Mouse (Mus musculus) midbrain, postnatal 0 days (tissue): ENCODE measurements around the gene Ppat. TPM values are rescaled to one million over a fixed set of nuclear protein-coding genes. Genes with fewer than 3 reads are reported as not detected.
"Not testable (repeated sequence)": the region's sequence is repeated elsewhere in the genome, so short reads cannot be mapped to it uniquely, and the experiment has no call there.

Experiments
- ATAC-seq: fragments of 200-750 bp; cut with Nextera tagmentation; 2 replicates; pipeline ENCODE4 v1.8.0; 2017; ENCODE audit warnings: moderate number of reproducible peaks, mild to moderate bottlenecking, moderate TSS enrichment, moderate library complexity; ENCODE audit not compliant: low FRiP score
- DNase-seq: peaks from one replicate; pipeline ENCODE4 v3.0.0-alpha.2; 2015; ENCODE audit warnings: low spot score
- H3K27ac ChIP-seq: fragments of 300-500 bp; sonication (generic); 2 replicates; pipeline ENCODE4 v1.5.1; 2014; ENCODE audit warnings: low read depth, mild to moderate bottlenecking, low read length, mixed read lengths
- H3K27me3 ChIP-seq: fragments of 300-500 bp; sonication (generic); 2 replicates; pipeline ENCODE4 v1.6.1; 2014; ENCODE audit warnings: low read length, control low read depth, mixed read lengths; ENCODE audit not compliant: insufficient read depth
- H3K36me3 ChIP-seq: fragments of 300-500 bp; sonication (generic); 2 replicates; pipeline ENCODE4 v1.6.1; 2014; ENCODE audit warnings: low read length, control low read depth, mixed read lengths; ENCODE audit not compliant: insufficient read depth
- H3K4me1 ChIP-seq: fragments of 300-500 bp; sonication (generic); 2 replicates; pipeline ENCODE4 v1.6.1; 2014; ENCODE audit warnings: mild to moderate bottlenecking, control low read depth, antibody characterized with exemption, low read length, mixed read lengths; ENCODE audit not compliant: insufficient read depth
- H3K4me2 ChIP-seq: fragments of 300-500 bp; sonication (generic); 2 replicates; pipeline ENCODE4 v1.6.1; 2014; ENCODE audit warnings: low read depth, mild to moderate bottlenecking, low read length, mixed read lengths; ENCODE audit not compliant: poor library complexity, severe bottlenecking
- H3K4me3 ChIP-seq: fragments of 300-500 bp; sonication (generic); 2 replicates; pipeline ENCODE4 v1.5.1; 2014; ENCODE audit warnings: low read depth, mild to moderate bottlenecking, low read length, moderate library complexity
- H3K9ac ChIP-seq: fragments of 300-500 bp; sonication (generic); replicated peaks from 2 replicates; pipeline ENCODE4 v1.6.1; 2014; ENCODE audit warnings: mild to moderate bottlenecking, low read length, moderate library complexity, mixed read lengths; ENCODE audit not compliant: poor library complexity, severe bottlenecking
- H3K9me3 ChIP-seq: fragments of 300-500 bp; sonication (generic); 2 replicates; pipeline ENCODE4 v1.6.1; 2016; ENCODE audit warnings: low read length, control low read depth
- CTCF ChIP-seq: IDR thresholded peaks from 2 replicates; pipeline ENCODE4 v1.5.1; 2016; ENCODE audit warnings: antibody characterized with exemption, mild to moderate bottlenecking
- WGBS: fragments of 180-500 bp; shearing (Covaris S2); extraction: QIAGEN DNeasy Blood & Tissue Kit; methylation state at CpG from one replicate; pipeline ENCODE4 v1.1.7; 2014; 5-methylcytosine and 5-hydroxymethylcytosine counted together
- polyA plus RNA-seq: library from polyadenylated mRNA; unstranded; fragments of >200 nt; fragmentation: Nextera tagmentation; extraction: Ambion mirVana; gene quantifications from 2 replicates; pipeline ENCODE4 v1.2.1, GENCODE M21; 2015
- total RNA-seq: library from RNA; depleted of rRNA; stranded (reverse); fragments of >200 nt; gene quantifications from 2 replicates; pipeline ENCODE4 v1.2.3, GENCODE M21; 2014

The Ppat gene
- total and polyA plus RNA-seq, 2 experiments from 2014 or later: 8.2 to 14.0 TPM

DNA sequence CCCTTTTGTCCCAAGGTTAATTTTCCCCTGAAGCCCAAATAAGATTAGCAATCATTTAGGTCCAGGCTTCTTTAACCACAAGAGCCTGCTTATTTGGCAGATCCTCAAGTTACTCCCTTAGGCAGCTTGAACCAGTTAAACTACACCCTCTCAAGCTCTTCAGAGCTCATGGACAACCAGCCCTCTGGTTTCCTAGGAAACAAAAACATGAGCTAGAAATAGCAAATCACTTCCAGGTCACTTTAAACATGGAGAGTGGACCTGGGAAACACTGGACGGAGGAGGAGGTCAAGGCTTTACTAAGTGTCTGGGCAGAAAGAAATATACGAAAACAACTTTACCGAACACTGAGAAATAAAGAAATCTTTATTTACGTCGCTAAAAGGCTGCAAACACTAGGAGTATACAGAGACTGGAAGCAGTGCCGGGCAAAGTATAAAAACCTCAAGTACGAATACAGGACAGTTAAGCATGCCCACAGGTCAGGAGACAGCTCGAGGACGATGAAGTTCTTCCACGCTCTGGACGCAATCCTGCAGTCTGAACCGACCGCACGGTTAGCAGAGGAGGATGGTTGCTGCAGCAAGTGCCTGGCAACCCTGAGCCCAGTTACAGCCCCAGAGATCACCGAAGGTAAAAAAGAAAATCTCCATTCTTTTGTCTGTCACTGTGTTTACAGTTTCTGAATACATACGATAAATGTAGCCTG lies 23.1 kb downstream of the Ppat start:
- Histone ChIP-seq H3K9ac (no peak overlapping the region), H3K9me3 (no peaks in the 10 kb centered on the region), H3K27ac (no peak overlapping the region), H3K4me3 (no peak overlapping the region), H3K36me3 (peaks cover 10% of the 10 kb centered on the region; the same call in 1 of the 2 replicates), H3K27me3 (no peaks in the 10 kb centered on the region), H3K4me2 (no peak overlapping the region; the same call in 1 of the 2 replicates), H3K4me1 (no peaks in the 10 kb centered on the region)
- DNase-seq (peak; percentile 64), ATAC-seq (no peak)
- WGBS: 86% methylated on average over 16 of the region's 16 CpGs
- no peak for TF ChIP-seq CTCF

DNA sequence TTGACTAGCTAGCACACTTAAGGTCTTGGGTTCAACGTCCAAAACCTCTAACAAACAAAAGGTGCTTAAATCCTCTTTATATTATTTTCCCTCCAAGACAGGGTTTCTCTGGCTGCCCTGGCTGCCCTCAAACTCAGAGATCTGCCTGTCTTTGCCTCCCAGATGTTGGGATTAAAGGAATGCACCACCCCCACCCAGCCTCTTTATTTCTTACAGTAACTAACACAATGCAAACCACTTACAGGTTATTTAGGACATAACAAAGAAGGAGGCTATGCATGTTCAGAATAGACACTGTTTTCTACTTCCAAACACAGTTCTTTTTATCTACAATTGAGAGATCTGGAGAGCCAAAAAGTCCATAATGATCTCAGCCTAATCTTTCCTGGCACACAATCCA lies 27.1 kb downstream of the Ppat start:
- 59% methylated on average over 1 of the region's 1 CpGs for WGBS
- ATAC-seq: no peak

DNA sequence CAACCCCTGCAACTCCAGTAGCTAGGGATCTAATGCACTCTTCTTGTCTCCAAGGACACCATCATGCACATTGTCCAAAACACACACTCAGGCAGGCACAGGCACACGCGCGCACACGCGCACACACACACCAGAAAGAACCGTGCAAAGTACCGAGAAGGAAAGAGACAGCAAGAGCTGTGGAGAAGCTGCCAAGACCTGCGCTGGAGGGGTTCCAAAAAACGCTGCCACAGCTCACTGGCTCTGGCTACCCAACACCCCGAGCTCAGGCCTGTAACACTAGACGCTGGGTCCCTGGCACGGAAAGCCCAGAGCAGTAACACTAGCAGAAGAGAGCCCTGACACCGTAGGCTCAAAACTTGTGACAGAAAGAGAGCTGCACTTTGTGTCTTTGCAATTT lies 27.9 kb downstream of the Ppat start:
- Histone ChIP-seq H3K36me3 (peaks cover 22% of the 10 kb centered on the region; the same call in 1 of the 2 replicates), H3K4me1 (no peaks in the 10 kb centered on the region), H3K4me2 (no peak overlapping the region), H3K27ac (no peak overlapping the region), H3K27me3 (no peaks in the 10 kb centered on the region), H3K9ac (no peak overlapping the region), H3K9me3 (no peaks in the 10 kb centered on the region), H3K4me3 (no peak overlapping the region)
- ATAC-seq (no peak), DNase-seq (peak; percentile 74)
- no peak for TF ChIP-seq CTCF
- 83% methylated on average over 13 of the region's 13 CpGs for WGBS

More for the DNA sequence above, 27.1 kb downstream of the Ppat start:
- no peaks in the 10 kb centered on the region for H3K4me1 ChIP-seq
- no peaks in the 10 kb centered on the region for H3K9me3 ChIP-seq
- H3K27ac ChIP-seq: no peak overlapping the region
- no peak overlapping the region for H3K4me3 ChIP-seq
- no peak overlapping the region for H3K9ac ChIP-seq
- TF ChIP-seq CTCF: no peak
- no peak for DNase-seq
- H3K4me2 ChIP-seq: no peak overlapping the region
- peaks cover 18% of the 10 kb centered on the region; the same call in 1 of the 2 replicates for H3K36me3 ChIP-seq
- H3K27me3 ChIP-seq: no peaks in the 10 kb centered on the region

DNA sequence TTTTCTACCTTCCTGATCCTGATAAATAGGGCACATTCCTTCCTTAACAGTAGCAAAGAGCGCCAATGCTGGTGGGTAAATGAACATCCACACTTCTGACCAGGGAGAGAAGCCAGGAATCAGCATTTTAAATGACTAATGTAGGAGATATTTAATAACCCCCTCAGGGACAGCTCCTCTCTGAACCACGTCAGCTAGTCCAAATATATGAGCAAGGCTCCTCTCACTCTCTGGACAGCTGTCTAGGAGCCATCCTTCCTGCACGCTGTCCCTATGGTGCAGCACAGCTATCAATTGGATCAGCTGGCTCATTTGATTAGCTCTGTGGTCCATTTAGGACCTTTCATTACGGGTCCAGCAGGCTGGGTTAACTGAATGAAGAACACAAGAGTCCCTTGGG lies 28.5 kb downstream of the Ppat start:
- Histone ChIP-seq H3K27me3 (no peaks in the 10 kb centered on the region), H3K9ac (no peak overlapping the region), H3K4me1 (no peaks in the 10 kb centered on the region), H3K27ac (no peak overlapping the region), H3K9me3 (no peaks in the 10 kb centered on the region), H3K36me3 (peaks cover 22% of the 10 kb centered on the region; the same call in 1 of the 2 replicates), H3K4me2 (no peak overlapping the region), H3K4me3 (no peak overlapping the region)
- no peak for DNase-seq
- TF ChIP-seq CTCF: no peak
- ATAC-seq: no peak
- 81% methylated on average over 4 of the region's 4 CpGs for WGBS

DNA sequence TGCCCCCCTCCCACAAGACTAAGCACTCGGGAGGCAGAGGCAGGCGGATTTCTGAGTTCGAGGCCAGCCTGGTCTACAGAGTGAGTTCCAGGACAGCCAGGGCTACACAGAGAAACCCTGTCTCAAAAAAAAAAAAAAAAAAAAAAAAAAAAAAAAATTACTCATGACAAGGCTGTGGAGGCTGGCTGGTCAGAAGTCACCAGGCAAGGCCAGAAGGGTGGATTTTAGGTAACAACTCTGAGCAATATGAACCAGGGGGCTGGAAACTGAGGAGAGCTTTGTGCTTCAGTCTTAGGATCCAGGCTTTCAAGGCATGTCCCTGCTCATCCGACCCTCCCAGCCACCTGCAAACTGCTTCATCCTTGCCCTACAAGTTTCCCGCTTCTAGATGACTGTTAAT lies 38.9 kb downstream of the Ppat start:
- 94% methylated on average over 5 of the region's 5 CpGs for WGBS
- ATAC-seq: not testable (repeated sequence)

GRCm38 (mm10) chr5:76910807-76911206 lies 40.6 kb downstream of the Ppat start:
- H3K36me3 ChIP-seq: peaks cover 9% of the 10 kb centered on the region; the same call in 1 of the 2 replicates
- no peak overlapping the region for H3K27ac ChIP-seq
- no peak for TF ChIP-seq CTCF
- ATAC-seq (no peak), DNase-seq (no peak)
- no peak overlapping the region for H3K4me3 ChIP-seq
- WGBS: 86% methylated on average over 3 of the region's 3 CpGs
- no peaks in the 10 kb centered on the region for H3K4me1 ChIP-seq
- no peaks in the 10 kb centered on the region for H3K9me3 ChIP-seq
- no peak overlapping the region for H3K9ac ChIP-seq
- H3K4me2 ChIP-seq: no peak overlapping the region
- no peaks in the 10 kb centered on the region for H3K27me3 ChIP-seq

More for the DNA sequence above, 38.9 kb downstream of the Ppat start:
- H3K9me3 ChIP-seq, H3K9ac ChIP-seq, H3K4me1 ChIP-seq, H3K27me3 ChIP-seq, H3K4me2 ChIP-seq, H3K36me3 ChIP-seq, H3K27ac ChIP-seq, DNase-seq, H3K4me3 ChIP-seq: not testable (repeated sequence)
